9 mouse cellular contexts compared by ENCODE assay signal in genomic region chr10:58675533-58675932, GRCm38 (mm10). TPM values are rescaled to one million over a fixed set of nuclear protein-coding genes. Genes with fewer than 3 reads are reported as not detected.
DNase-seq lines count a peak whose midpoint lies in the region; ATAC-seq and TF ChIP-seq lines count a peak whose summit lies in the region.
"Had no signal": no experiment of that assay in that cellular context is flagged by ENCODE, and none has a peak within 500 bp of the region (broad histone marks: within the 10 kb centered on the region; RNA-seq: fewer than 3 reads in every experiment).

TSS of gene Edar (minus strand) at chr10:58675654.

- H3K4me1 ChIP-seq in intestine, postnatal 0 days (replicated peaks; ENCODE audit: control insufficient read depth, insufficient read depth, low read length): no peaks in the 10 kb centered on the region
- H3K4me1 ChIP-seq in midbrain, embryonic 10.5 days: peaks cover 27% of the 10 kb centered on the region
- 0 out of 2 replicates have a peak, but pooled peaks cover 2% of the 10 kb centered on the region for H3K4me1 ChIP-seq in small intestine, adult 2 months (ENCODE audit: control insufficient read depth, insufficient read depth, insufficient read length, low read length)

- H3K4me2 ChIP-seq in intestine, postnatal 0 days (replicated peaks; ENCODE audit: low read depth): peak within 1 kb of the TSS; percentile 64

- H3K27me3 ChIP-seq in intestine, postnatal 0 days (replicated peaks; ENCODE audit: control insufficient read depth, insufficient read depth, low read length): no peaks in the 10 kb centered on the region
- peaks cover 10% of the 10 kb centered on the region for H3K27me3 ChIP-seq in midbrain, embryonic 10.5 days (ENCODE audit: low read depth, poor library complexity, severe bottlenecking)
- H3K27me3 ChIP-seq in small intestine, adult 2 months (ENCODE audit: control insufficient read depth, insufficient read depth, low read length): no peaks in the 10 kb centered on the region

- H3K9ac ChIP-seq in intestine, postnatal 0 days (ENCODE audit: low read depth, low read length): no peak within 1 kb of the TSS

- H3K36me3 ChIP-seq in intestine, postnatal 0 days (ENCODE audit: control insufficient read depth, insufficient read depth): no peaks in the 10 kb centered on the region
- no peaks in the 10 kb centered on the region for H3K36me3 ChIP-seq in midbrain, embryonic 10.5 days
- no peaks in the 10 kb centered on the region for H3K36me3 ChIP-seq in small intestine, adult 2 months (ENCODE audit: control insufficient read depth, insufficient read depth, low read length)

- intact Hi-C loops in left cerebral cortex, postnatal 4 days (cut with DNase I): no loop called here

- H3K27ac ChIP-seq in intestine, postnatal 0 days (ENCODE audit: low read depth, low read length): no peak within 1 kb of the TSS
- 0 out of 2 replicates have a peak within 1 kb of the TSS, but pooled peaks have one; percentile 24 for H3K27ac ChIP-seq in midbrain, embryonic 10.5 days (replicated peaks)
- H3K27ac ChIP-seq in small intestine, adult 2 months (ENCODE audit: insufficient read depth, low read depth, low read length): no peak within 1 kb of the TSS

- H3K9me3 ChIP-seq in intestine, postnatal 0 days (ENCODE audit: control insufficient read depth): no peaks in the 10 kb centered on the region
- no peaks in the 10 kb centered on the region for H3K9me3 ChIP-seq in midbrain, embryonic 10.5 days (replicated peaks)

- TF ChIP-seq CTCF in intestine, postnatal 0 days (IDR thresholded peaks at IDR 0.05; ENCODE audit: low read depth): peak; percentile 92
- TF ChIP-seq CTCF in small intestine, adult 2 months (IDR thresholded peaks at IDR 0.05; ENCODE audit: extremely low read depth, insufficient read length, insufficient replicate concordance, low read depth, low read length): peak; percentile 84

- ATAC-seq in intestine, postnatal 0 days: peak; percentile 72; the same call in 1 of the 2 replicates
- no peak for ATAC-seq in monocyte, adult 5-6 weeks (replicated peaks; ENCODE audit: insufficient number of reproducible peaks, low FRiP score, low TSS enrichment, poor library complexity, severe bottlenecking)

- WGBS in intestine, postnatal 0 days: 2% methylated on average over 20 of the region's 20 CpGs
- WGBS in midbrain, embryonic 10.5 days: 3% methylated on average over 20 of the region's 20 CpGs
- WGBS in small intestine, adult 2 months: 3% methylated on average over 20 of the region's 20 CpGs

- H3K4me3 ChIP-seq in intestine, postnatal 0 days (ENCODE audit: low read depth, low read length): peak within 1 kb of the TSS; percentile 22; the same call in 1 of the 2 replicates
- peak within 1 kb of the TSS; percentile 46 for H3K4me3 ChIP-seq in midbrain, embryonic 10.5 days
- H3K4me3 ChIP-seq in small intestine, adult 2 months (ENCODE audit: low read depth, low read length): peak within 1 kb of the TSS; percentile 57

- DNase-seq in adrenal gland, postnatal 10 days: peak; percentile 91
- DNase-seq in embryo, embryonic 9.5 days (ENCODE audit: extremely low spot score): peak; percentile 85
- DNase-seq in heart, adult 11 months: peak; percentile 95
- peak; percentile 85 for DNase-seq in left cerebral cortex, postnatal 4 days
- DNase-seq in midbrain, embryonic 10.5 days (ENCODE audit: low spot score): peak; percentile 82

- no peak; the same call in 1 of the 2 replicates for TF ChIP-seq POLR2A in small intestine, adult 2 months (IDR thresholded peaks at IDR 0.05; ENCODE audit: low read depth, low read length)

RNA-seq across cellular contexts. Expression of gene Edar, which starts in this region (rescaled TPM):
- total RNA-seq in adrenal gland, postnatal 10 days (2021): under 1 TPM; 0.21 to 0.24 TPM
- 0.16 and 0.27 TPM in 2 replicates for polyA plus RNA-seq in intestine, postnatal 0 days (2015; fragmentation: Nextera tagmentation; extraction: Ambion mirVana)
- under 1 TPM; 0.24 to 0.28 TPM for total RNA-seq in left cerebral cortex, postnatal 4 days (2021)
- polyA plus RNA-seq in midbrain, embryonic 10.5 days (2016; fragmentation: Nextera tagmentation; extraction: Ambion mirVana): 0.67 and 0.73 TPM in 2 replicates
- polyA plus RNA-seq in small intestine, adult 2 months (2012; rRNA removed): 0.29 and 0.52 TPM in 2 replicates
- total RNA-seq in monocyte, adult 5-6 weeks (2017): not detected in 3 replicates
- total RNA-seq: neutrophil, adult 5-6 weeks had no signal

Comparison
In these comparisons a context has a peak if more than half of its experiments do, and no peak if none do; other contexts are left out.
1. Peak in DNase-seq in adrenal gland, postnatal 10 days; RNA of the gene not detected or under 1 TPM.
2. Peak in ATAC-seq, H3K4me3 ChIP-seq and H3K4me2 ChIP-seq in intestine, postnatal 0 days; RNA of the gene not detected or under 1 TPM.
3. Peak in DNase-seq in left cerebral cortex, postnatal 4 days; RNA of the gene not detected or under 1 TPM.
4. Peak in DNase-seq, H3K4me3 ChIP-seq and H3K27ac ChIP-seq in midbrain, embryonic 10.5 days; RNA of the gene not detected or under 1 TPM.